Mouse (Mus musculus): Measurements from ENCODE around the gene Trpc5. TPM values are rescaled to one million over a fixed set of nuclear protein-coding genes. Genes with fewer than 3 reads are reported as not detected.

Trpc5 gene
- polyA plus RNA-seq, 1 experiment from 2014 or later: not detected

GRCm38 (mm10) chrX:144491394-144491793 is 196.6 kb downstream of the Trpc5 start:
- H3K9me3 ChIP-seq (ENCODE audit: control insufficient read depth): no peaks in the 10 kb centered on the region
- 79% methylated on average over 1 of the region's 1 CpGs for WGBS
- H3K4me2 ChIP-seq (replicated peaks; ENCODE audit: low read depth): no peak overlapping the region
- H3K27me3 ChIP-seq (replicated peaks; ENCODE audit: control insufficient read depth, insufficient read depth, low read length): no peaks in the 10 kb centered on the region
- no peak overlapping the region for H3K4me3 ChIP-seq (ENCODE audit: low read depth, low read length)
- H3K4me1 ChIP-seq (replicated peaks; ENCODE audit: control insufficient read depth, insufficient read depth, low read length): no peaks in the 10 kb centered on the region
- no peak overlapping the region for H3K27ac ChIP-seq (ENCODE audit: low read depth, low read length)
- no peaks in the 10 kb centered on the region for H3K36me3 ChIP-seq (ENCODE audit: control insufficient read depth, insufficient read depth)
- no peak for TF ChIP-seq CTCF (IDR thresholded peaks at IDR 0.05; ENCODE audit: low read depth)
- H3K9ac ChIP-seq (ENCODE audit: low read depth, low read length): no peak overlapping the region
- ATAC-seq: no peak

GRCm38 (mm10) chrX:144464416-144464815 is 223.6 kb downstream of the Trpc5 start:
- Histone ChIP-seq H3K27me3 (replicated peaks; ENCODE audit: control insufficient read depth, insufficient read depth, low read length) (no peaks in the 10 kb centered on the region), H3K4me1 (replicated peaks; ENCODE audit: control insufficient read depth, insufficient read depth, low read length) (no peaks in the 10 kb centered on the region), H3K27ac (ENCODE audit: low read depth, low read length) (no peak overlapping the region), H3K36me3 (ENCODE audit: control insufficient read depth, insufficient read depth) (no peaks in the 10 kb centered on the region), H3K4me2 (replicated peaks; ENCODE audit: low read depth) (no peak overlapping the region), H3K9ac (ENCODE audit: low read depth, low read length) (no peak overlapping the region), H3K9me3 (ENCODE audit: control insufficient read depth) (no peaks in the 10 kb centered on the region), H3K4me3 (ENCODE audit: low read depth, low read length) (no peak overlapping the region)
- no peak for TF ChIP-seq CTCF (IDR thresholded peaks at IDR 0.05; ENCODE audit: low read depth)
- no peak for ATAC-seq
- WGBS: 90% methylated on average over 2 of the region's 2 CpGs

GRCm38 (mm10) chrX:144456281-144456680 is 231.7 kb downstream of the Trpc5 start, which contains the start of gene Trpc5os:
Gene Trpc5os (plus strand): TSS chrX:144456581.
- no peaks in the 10 kb centered on the region for H3K9me3 ChIP-seq (ENCODE audit: control insufficient read depth)
- no peaks in the 10 kb centered on the region for H3K27me3 ChIP-seq (replicated peaks; ENCODE audit: control insufficient read depth, insufficient read depth, low read length)
- no peak for TF ChIP-seq CTCF (IDR thresholded peaks at IDR 0.05; ENCODE audit: low read depth)
- H3K9ac ChIP-seq (ENCODE audit: low read depth, low read length): no peak within 1 kb of the TSS
- H3K4me2 ChIP-seq (replicated peaks; ENCODE audit: low read depth): no peak within 1 kb of the TSS
- WGBS: 87% methylated on average over 5 of the region's 5 CpGs
- no peaks in the 10 kb centered on the region for H3K4me1 ChIP-seq (replicated peaks; ENCODE audit: control insufficient read depth, insufficient read depth, low read length)
- no peak for ATAC-seq
- no peaks in the 10 kb centered on the region for H3K36me3 ChIP-seq (ENCODE audit: control insufficient read depth, insufficient read depth)
- H3K4me3 ChIP-seq (ENCODE audit: low read depth, low read length): no peak within 1 kb of the TSS
- no peak within 1 kb of the TSS for H3K27ac ChIP-seq (ENCODE audit: low read depth, low read length)

- Histone ChIP-seq H3K4me2 (replicated peaks; ENCODE audit: low read depth) (no peak overlapping the region), H3K4me3 (ENCODE audit: low read depth, low read length) (no peak overlapping the region), H3K36me3 (ENCODE audit: control insufficient read depth, insufficient read depth) (no peaks in the 10 kb centered on the region), H3K9me3 (ENCODE audit: control insufficient read depth) (no peaks in the 10 kb centered on the region), H3K27me3 (replicated peaks; ENCODE audit: control insufficient read depth, insufficient read depth, low read length) (no peaks in the 10 kb centered on the region), H3K27ac (ENCODE audit: low read depth, low read length) (no peak overlapping the region), H3K9ac (ENCODE audit: low read depth, low read length) (no peak overlapping the region), H3K4me1 (replicated peaks; ENCODE audit: control insufficient read depth, insufficient read depth, low read length) (no peaks in the 10 kb centered on the region)
- WGBS: 72% methylated on average over 3 of the region's 3 CpGs
- TF ChIP-seq CTCF (IDR thresholded peaks at IDR 0.05; ENCODE audit: low read depth): no peak
- no peak for ATAC-seq
These were observed 264.1 kb downstream of the Trpc5 start for GRCm38 (mm10) chrX:144423848-144424247.

GRCm38 (mm10) chrX:144421091-144421490 is 266.9 kb downstream of the Trpc5 start:
- H3K4me1 ChIP-seq (replicated peaks; ENCODE audit: control insufficient read depth, insufficient read depth, low read length): no peaks in the 10 kb centered on the region
- H3K9ac ChIP-seq (ENCODE audit: low read depth, low read length): no peak overlapping the region
- no peak for TF ChIP-seq CTCF (IDR thresholded peaks at IDR 0.05; ENCODE audit: low read depth)
- WGBS: 83% methylated on average over 1 of the region's 1 CpGs
- H3K27me3 ChIP-seq (replicated peaks; ENCODE audit: control insufficient read depth, insufficient read depth, low read length): no peaks in the 10 kb centered on the region
- no peaks in the 10 kb centered on the region for H3K9me3 ChIP-seq (ENCODE audit: control insufficient read depth)
- no peak for ATAC-seq
- H3K27ac ChIP-seq (ENCODE audit: low read depth, low read length): no peak overlapping the region
- no peak overlapping the region for H3K4me3 ChIP-seq (ENCODE audit: low read depth, low read length)
- no peaks in the 10 kb centered on the region for H3K36me3 ChIP-seq (ENCODE audit: control insufficient read depth, insufficient read depth)
- H3K4me2 ChIP-seq (replicated peaks; ENCODE audit: low read depth): no peak overlapping the region

- Histone ChIP-seq H3K36me3 (ENCODE audit: control insufficient read depth, insufficient read depth) (no peaks in the 10 kb centered on the region), H3K4me1 (replicated peaks; ENCODE audit: control insufficient read depth, insufficient read depth, low read length) (no peaks in the 10 kb centered on the region), H3K9ac (ENCODE audit: low read depth, low read length) (no peak overlapping the region), H3K4me2 (replicated peaks; ENCODE audit: low read depth) (no peak overlapping the region), H3K4me3 (ENCODE audit: low read depth, low read length) (no peak overlapping the region), H3K9me3 (ENCODE audit: control insufficient read depth) (no peaks in the 10 kb centered on the region), H3K27ac (ENCODE audit: low read depth, low read length) (no peak overlapping the region), H3K27me3 (replicated peaks; ENCODE audit: control insufficient read depth, insufficient read depth, low read length) (no peaks in the 10 kb centered on the region)
- 59% methylated on average over 1 of the region's 1 CpGs for WGBS
- TF ChIP-seq CTCF (IDR thresholded peaks at IDR 0.05; ENCODE audit: low read depth): no peak
- no peak for ATAC-seq
These were observed 267.7 kb downstream of the Trpc5 start for GRCm38 (mm10) chrX:144420259-144420658.

GRCm38 (mm10) chrX:144408036-144408435 is 279.9 kb downstream of the Trpc5 start:
- 51% methylated on average over 5 of the region's 5 CpGs for WGBS
- Histone ChIP-seq H3K27me3 (replicated peaks; ENCODE audit: control insufficient read depth, insufficient read depth, low read length) (no peaks in the 10 kb centered on the region), H3K27ac (ENCODE audit: low read depth, low read length) (no peak overlapping the region), H3K4me1 (replicated peaks; ENCODE audit: control insufficient read depth, insufficient read depth, low read length) (no peaks in the 10 kb centered on the region), H3K36me3 (ENCODE audit: control insufficient read depth, insufficient read depth) (no peaks in the 10 kb centered on the region), H3K4me2 (replicated peaks; ENCODE audit: low read depth) (no peak overlapping the region), H3K9ac (ENCODE audit: low read depth, low read length) (no peak overlapping the region), H3K4me3 (ENCODE audit: low read depth, low read length) (no peak overlapping the region), H3K9me3 (ENCODE audit: control insufficient read depth) (no peaks in the 10 kb centered on the region)
- TF ChIP-seq CTCF (IDR thresholded peaks at IDR 0.05; ENCODE audit: low read depth): no peak
- no peak for ATAC-seq
